Mouse (Mus musculus): ENCODE measurements around the gene Gm9821. TPM values are rescaled to one million over a fixed set of nuclear protein-coding genes. Genes with fewer than 3 reads are reported as not detected.

Gene Gm9821
- total RNA-seq (2021): not detected
- long read RNA-seq: 0 reads

GRCm38 (mm10) chr2:91945483-91945882 is at the start of gene Gm9821:
Gm9821 (plus strand) TSS chr2:91945703.
- no peak for DNase-seq (ENCODE audit: low spot score in 2 of 2)

- DNase-seq (ENCODE audit: low spot score in 2 of 2): no peak
These were observed 47.5 kb upstream of the Gm9821 start for GRCm38 (mm10) chr2:91897968-91898367.

- DNase-seq (ENCODE audit: low spot score in 2 of 2): peak in 1 of 2 experiments; percentile 54
These were observed 46.4 kb upstream of the Gm9821 start for GRCm38 (mm10) chr2:91899141-91899540.

- no peak for DNase-seq (ENCODE audit: low spot score in 2 of 2)
These were observed 45.1 kb upstream of the Gm9821 start for GRCm38 (mm10) chr2:91900431-91900830.

GRCm38 (mm10) chr2:91902336-91902735 is 43.2 kb upstream of the Gm9821 start:
- DNase-seq (ENCODE audit: low spot score in 2 of 2): no peak

- no peak for DNase-seq (ENCODE audit: low spot score in 2 of 2)
These were observed 42.2 kb upstream of the Gm9821 start for GRCm38 (mm10) chr2:91903171-91903925.

- DNase-seq (ENCODE audit: low spot score in 2 of 2): peak in 1 of 2 experiments; percentile 43
These were observed 40.7 kb upstream of the Gm9821 start for GRCm38 (mm10) chr2:91904618-91905307.

- peak in 1 of 2 experiments; percentile 59 for DNase-seq (ENCODE audit: low spot score in 2 of 2)
These were observed 39.4 kb upstream of the Gm9821 start for GRCm38 (mm10) chr2:91906141-91906540.

- no peak for DNase-seq (ENCODE audit: low spot score in 2 of 2)
These were observed 32.9 kb upstream of the Gm9821 start for GRCm38 (mm10) chr2:91912616-91913015.

- no peak for DNase-seq (ENCODE audit: low spot score in 2 of 2)
These were observed 32.0 kb upstream of the Gm9821 start for GRCm38 (mm10) chr2:91913328-91914110.

- DNase-seq (ENCODE audit: low spot score in 2 of 2): no peak
These were observed 29.0 kb upstream of the Gm9821 start for GRCm38 (mm10) chr2:91916346-91916977.

GRCm38 (mm10) chr2:91917096-91917495 is 28.4 kb upstream of the Gm9821 start:
- no peak for DNase-seq (ENCODE audit: low spot score in 2 of 2)

- no peak for DNase-seq (ENCODE audit: low spot score in 2 of 2)
These were observed 25.4 kb upstream of the Gm9821 start for GRCm38 (mm10) chr2:91920130-91920529.

- DNase-seq (ENCODE audit: low spot score in 2 of 2): no peak
These were observed 24.2 kb upstream of the Gm9821 start for GRCm38 (mm10) chr2:91921181-91921789.

- DNase-seq (ENCODE audit: low spot score in 2 of 2): peak; percentile 77 to 80
These were observed 23.5 kb upstream of the Gm9821 start for GRCm38 (mm10) chr2:91921790-91922570.

- peak in 1 of 2 experiments; percentile 36 for DNase-seq (ENCODE audit: low spot score in 2 of 2)
These were observed 22.7 kb upstream of the Gm9821 start for GRCm38 (mm10) chr2:91922586-91923414.

GRCm38 (mm10) chr2:91923415-91924337 is 21.8 kb upstream of the Gm9821 start:
- peak in 1 of 2 experiments; percentile 83 for DNase-seq (ENCODE audit: low spot score in 2 of 2)

GRCm38 (mm10) chr2:91924726-91925125 is 20.8 kb upstream of the Gm9821 start:
- no peak for DNase-seq (ENCODE audit: low spot score in 2 of 2)
